Mouse (Mus musculus) thymus, postnatal 0 days (tissue): Measurements from ENCODE around the gene Rab31. TPM values are rescaled to one million over a fixed set of nuclear protein-coding genes. Genes with fewer than 3 reads are reported as not detected.

Experiments
- DNase-seq: peaks from one replicate; pipeline ENCODE4 v3.0.0-alpha.2; 2015; ENCODE audit warnings: low spot score
- polyA plus RNA-seq: library from polyadenylated mRNA; unstranded; fragments of >200 nt; fragmentation: Nextera tagmentation; extraction: Ambion mirVana; gene quantifications from 2 replicates; pipeline ENCODE4 v1.2.1, GENCODE M21; 2015

The Rab31 gene
- polyA plus RNA-seq, 1 experiment from 2014 or later: 5.7 TPM

DNA sequence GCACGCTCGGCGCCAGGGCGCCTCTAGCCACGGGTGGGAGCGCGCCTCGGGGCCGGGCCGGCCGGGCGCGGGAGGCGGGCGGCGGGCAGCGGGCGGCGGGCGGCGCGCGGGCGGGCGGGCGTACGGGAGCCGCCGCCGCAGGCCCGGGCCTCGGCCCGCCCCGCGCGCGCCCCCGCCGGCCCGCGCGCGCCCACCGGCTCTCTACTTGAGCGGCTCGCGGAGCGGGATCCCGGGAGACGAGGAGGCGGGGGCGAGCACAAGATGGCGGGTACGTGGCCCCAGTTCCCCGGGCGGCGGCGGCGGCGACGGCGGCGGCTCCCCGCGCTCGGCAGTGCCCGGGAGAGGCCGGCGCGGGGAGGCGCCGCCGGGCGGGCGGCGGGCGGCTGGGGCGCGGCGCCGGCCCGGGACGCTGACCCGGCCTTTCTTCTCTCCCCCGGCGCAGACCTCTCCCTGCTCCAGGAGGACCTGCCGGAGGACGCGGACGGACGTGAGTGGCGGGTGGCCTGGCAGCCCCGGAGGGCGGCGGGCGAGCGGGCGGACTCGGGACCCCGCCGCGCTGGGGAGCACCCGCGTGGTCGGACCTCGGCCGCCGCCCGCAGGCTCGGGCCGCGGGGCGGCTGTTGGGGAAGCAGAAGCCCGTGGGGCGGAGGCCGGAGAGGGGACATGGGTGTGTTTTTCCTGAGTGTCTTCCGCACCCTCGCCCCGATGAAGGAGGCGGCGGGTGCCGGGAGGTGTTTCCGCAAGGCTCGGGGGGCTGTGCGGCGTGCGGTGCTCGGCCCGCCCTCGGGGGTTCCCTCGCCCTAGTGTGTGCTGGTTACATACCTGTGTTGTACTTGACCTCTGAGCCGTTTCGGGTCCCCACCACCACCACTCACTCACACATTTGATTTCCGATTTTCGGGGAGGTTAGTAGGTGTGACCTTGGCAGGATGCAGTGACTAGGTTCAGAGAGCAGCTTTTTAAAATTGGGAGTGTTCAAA is 10.9 kb upstream of the Rab31 start:
- DNase-seq: peak; percentile 73

GRCm38 (mm10) chr17:65782551-65783141 is 10.1 kb upstream of the Rab31 start, which contains the start of gene Ppp4r1:
TSS of gene Ppp4r1 (plus strand) at chr17:65782573.
- DNase-seq: peak; percentile 57

GRCm38 (mm10) chr17:65780970-65781369 is 8.4 kb upstream of the Rab31 start:
- DNase-seq: no peak

GRCm38 (mm10) chr17:65777461-65777860 is 4.9 kb upstream of the Rab31 start:
- no peak for DNase-seq

DNA sequence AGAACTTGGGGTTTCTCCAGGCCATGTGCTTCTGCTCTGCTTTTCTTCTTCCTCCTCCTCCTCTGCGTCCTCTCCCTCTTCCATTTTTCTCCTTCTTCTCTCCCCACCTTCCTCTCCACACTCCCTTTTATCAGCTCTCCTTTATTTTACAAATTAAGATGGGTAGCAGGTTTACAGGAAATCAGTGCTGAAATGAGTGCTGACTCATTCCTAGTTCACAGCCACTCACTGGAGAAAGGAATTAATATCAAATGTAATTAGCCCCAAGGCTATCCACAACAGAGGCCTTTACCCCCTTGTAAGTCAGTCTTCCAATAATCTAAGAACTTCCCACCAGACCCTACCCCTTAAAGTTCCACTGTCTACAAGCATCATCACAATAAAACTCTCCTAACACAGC is 3.7 kb upstream of the Rab31 start:
- DNase-seq: no peak

- DNase-seq: no peak
These were observed 1.9 kb upstream of the Rab31 start for GRCm38 (mm10) chr17:65774439-65774838.

DNA sequence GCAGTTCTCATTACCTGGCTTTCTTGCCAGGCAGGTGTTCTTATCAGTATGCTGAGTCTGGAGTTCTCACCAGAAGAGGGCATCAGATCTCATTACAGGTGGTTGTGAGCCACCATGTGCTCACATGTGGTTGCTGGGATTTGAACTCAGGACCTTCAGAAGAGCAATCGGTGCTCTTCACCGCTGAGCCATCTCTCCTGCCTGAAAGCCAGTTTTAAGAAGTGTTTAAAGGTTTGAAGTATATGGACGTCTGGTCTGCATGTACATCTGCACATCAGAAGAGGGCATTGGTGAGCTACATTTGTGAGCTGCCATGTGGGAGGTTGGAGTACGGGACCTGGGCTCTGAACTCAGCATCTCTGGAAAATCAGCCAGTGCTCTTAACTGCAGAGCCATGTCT is 1.1 kb upstream of the Rab31 start:
- DNase-seq: no peak

- DNase-seq: peak; percentile 8
These were observed 1.3 kb downstream of the Rab31 start for GRCm38 (mm10) chr17:65770982-65771915.

DNA sequence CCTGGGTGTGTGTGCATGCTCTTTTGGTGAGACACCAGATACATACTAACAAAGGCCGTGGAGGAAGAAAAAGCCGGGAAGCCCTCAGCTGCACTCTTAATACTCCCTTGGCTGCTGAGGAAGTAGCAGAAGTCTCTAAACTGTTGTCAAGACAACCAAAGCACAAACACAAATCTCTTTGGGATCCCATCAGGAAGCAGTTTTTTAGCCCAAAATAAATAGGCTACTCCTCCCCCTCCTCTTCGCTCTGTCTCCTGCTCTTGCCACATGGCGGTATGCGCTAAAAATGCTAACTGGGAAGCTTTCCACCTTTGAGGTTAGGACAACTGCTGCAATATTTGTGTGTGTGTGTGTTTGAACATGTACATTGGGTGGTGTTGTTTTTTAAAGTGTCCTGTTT is 4.1 kb downstream of the Rab31 start:
- DNase-seq: no peak

- DNase-seq: no peak
These were observed 9.3 kb downstream of the Rab31 start for GRCm38 (mm10) chr17:65763221-65763620.

DNA sequence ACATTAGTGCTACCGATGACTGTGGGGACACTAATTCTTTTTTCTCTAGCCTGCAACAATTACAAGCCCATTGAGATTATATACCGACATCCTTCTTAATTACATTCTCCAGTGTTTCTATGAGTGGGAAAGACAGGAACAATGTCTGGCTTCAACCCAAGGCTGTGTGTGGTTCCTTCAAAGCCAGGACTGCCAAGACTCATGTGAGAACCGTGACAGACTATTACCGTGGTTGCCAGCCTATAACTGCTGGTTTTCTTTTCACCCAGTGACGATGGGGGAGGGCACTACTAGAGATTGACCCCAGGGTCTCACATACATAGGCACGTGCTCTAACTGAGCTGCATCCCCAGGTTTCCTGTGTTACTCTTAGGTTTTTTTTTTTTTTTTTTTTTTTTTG is 15.4 kb downstream of the Rab31 start:
- no peak for DNase-seq

DNA sequence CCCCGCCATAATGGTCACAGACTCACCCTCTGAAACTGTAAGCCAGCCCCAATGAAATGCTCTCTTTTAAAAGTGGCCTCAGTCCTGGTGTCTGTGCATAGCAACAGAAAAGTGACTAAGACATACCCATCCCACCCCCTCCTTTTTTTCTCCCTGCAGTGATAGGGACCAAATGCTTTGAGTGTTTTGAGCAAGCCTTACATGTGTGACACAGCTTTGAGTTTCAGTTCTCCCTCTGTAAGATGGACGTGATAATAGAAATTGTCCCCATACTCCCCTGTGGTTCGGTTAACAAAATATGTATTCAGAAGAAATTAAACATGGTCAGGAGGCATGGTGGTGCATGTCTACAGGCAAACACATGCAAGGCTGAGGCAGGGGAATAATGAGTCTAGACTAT is 16.7 kb downstream of the Rab31 start:
- DNase-seq: no peak

DNA sequence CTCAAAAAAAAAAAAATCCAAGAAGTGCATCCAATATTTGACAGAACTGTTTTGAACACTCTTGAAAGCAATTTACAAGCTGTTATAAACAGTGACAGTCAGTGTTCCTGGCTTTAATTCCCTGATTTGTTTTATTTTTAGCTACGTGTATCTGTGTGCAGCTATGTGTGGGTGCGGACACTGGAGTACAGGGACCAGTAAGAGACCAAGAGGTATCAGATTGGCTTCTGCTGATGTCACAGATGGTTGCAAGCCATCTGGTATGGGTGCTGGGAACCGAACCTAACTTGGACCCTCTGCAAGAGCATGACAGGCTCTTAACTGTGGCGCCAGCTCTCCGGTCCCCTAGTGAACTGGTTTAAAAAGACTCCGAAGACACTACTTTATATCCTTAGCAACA is 19.4 kb downstream of the Rab31 start:
- DNase-seq: no peak

DNA sequence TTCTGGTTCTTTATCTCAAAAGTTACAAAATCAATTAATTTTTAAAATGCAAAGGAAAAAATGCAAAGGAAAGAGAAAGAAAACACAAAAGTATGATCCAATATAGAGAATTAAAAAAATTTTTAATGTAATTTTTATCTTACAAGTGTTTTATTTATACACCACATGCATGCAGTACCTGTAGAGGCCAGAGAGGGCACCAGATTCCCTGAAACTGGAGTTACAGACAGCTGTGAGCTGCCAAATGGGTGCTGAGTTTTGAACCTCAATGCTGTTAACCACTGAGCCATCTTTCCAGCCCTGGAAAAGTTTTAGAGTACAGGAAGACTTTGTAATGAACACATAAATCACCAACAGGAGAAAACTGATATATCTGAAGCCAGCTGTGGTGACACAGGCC is 22.3 kb downstream of the Rab31 start:
- peak; percentile 52 for DNase-seq

DNA sequence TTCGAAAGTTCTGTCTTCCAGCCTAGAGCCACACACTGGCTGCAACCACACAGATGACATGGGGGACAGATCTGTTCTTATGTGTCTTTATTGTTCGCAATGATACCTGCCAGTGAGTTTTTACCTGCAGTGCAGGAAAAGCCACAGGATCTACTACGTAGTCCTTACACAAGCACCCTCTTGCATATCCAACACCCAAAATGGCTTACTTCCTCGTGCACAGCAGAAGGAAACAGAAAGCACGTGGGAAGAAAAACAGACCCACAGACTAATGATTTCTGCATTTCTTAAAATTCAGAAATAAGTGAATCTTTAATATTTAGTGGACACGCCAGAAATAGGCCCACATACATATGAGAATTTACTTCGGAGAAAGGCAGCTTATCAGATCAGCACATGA is 22.7 kb downstream of the Rab31 start:
- no peak for DNase-seq

GRCm38 (mm10) chr17:65748997-65749396 is 23.6 kb downstream of the Rab31 start:
- no peak for DNase-seq

- no peak for DNase-seq
These were observed 26.2 kb downstream of the Rab31 start for GRCm38 (mm10) chr17:65746314-65746713.

DNA sequence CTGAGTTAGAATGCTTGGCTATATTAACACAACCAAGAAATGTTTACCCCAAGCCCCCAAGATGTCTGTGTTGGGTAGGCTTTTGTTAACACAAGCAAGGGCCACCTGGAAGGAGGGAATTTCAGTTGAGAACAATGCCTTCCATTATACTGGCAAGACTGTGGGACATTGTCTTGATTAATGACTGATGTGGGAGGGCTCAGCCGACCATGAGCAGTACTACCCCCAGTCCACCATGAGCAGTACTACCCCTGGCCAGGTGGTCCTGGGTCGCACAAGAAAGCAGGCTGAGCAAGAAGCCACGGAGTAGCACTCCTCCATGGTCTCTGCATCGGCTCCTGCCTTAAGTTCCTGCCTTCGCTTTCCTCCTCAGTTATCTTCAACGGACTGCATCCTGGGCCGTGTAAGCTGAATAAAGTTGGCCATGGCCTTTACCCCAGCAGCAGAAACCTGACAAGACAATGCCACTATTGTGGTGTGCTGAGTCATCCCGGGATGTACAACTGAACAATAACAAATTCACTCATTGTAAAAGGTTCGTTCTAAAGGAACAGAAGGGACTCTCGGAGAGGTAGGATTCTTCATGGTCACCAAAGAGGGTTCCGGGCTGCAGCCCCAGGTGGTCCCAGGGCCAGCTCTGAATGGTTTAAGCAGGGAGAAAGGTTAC is 28.8 kb downstream of the Rab31 start:
- DNase-seq: no peak

GRCm38 (mm10) chr17:65742969-65743368 is 29.6 kb downstream of the Rab31 start:
- DNase-seq: no peak

- DNase-seq: no peak
These were observed 30.2 kb downstream of the Rab31 start for GRCm38 (mm10) chr17:65742245-65742905.
